Mouse (Mus musculus): ENCODE measurements at regions not wholly inside any gene's neighbourhood (a gene's known extent, or its start where the extent isn't known, plus 50 kb on each side); places are given as distances from the start of the nearest gene placed in this dataset.

GRCm38 (mm10) chr15:70982719-70983118 is 2851.6 kb upstream of the Gm6569 start:
- no peak for DNase-seq

- DNase-seq = no peak
Observed at GRCm38 (mm10) chr15:70987973-70988570, 2846.3 kb upstream of the Gm6569 start.

- DNase-seq = no peak
Observed at GRCm38 (mm10) chr15:70993397-70993796, 2841.0 kb upstream of the Gm6569 start.

DNA sequence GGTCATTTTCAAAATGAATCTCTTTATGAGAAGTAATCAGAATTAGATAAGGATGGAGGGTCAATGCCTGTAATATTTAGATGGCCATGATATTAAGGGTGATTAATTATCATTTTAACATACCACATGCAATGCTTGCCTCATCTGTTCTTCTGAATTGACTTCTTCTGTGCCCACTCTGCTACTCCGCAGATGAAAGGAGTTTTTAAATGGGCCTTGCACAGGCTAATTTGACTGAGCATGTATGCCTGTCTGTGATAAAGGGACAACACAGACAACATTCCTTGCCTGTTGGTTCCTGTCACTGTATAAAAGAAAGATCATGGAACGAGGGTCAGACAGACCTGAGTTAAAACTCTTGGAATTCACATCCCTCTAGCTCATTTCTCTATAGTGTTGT is 2824.0 kb upstream of the Gm6569 start:
- no peak for DNase-seq

DNA sequence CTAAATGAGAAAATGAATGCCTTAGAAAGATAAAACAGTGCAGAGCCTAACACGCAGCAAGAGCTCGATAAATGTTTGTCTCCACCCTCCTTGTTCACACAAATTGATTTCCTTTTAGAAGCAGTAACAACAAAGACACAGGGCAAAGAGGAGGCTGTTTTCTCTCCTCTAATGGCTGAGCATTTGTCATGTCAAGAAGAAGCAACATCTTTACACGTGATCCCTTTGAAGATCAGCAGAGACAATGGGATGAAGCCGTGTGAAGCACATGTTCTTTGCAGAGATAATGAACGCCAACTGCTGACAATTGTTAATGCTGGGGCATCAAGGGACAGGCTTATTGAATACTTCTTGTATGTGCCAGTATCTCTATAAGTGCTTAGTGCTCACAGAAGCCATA is 2823.6 kb upstream of the Gm6569 start:
- no peak for DNase-seq

DNA sequence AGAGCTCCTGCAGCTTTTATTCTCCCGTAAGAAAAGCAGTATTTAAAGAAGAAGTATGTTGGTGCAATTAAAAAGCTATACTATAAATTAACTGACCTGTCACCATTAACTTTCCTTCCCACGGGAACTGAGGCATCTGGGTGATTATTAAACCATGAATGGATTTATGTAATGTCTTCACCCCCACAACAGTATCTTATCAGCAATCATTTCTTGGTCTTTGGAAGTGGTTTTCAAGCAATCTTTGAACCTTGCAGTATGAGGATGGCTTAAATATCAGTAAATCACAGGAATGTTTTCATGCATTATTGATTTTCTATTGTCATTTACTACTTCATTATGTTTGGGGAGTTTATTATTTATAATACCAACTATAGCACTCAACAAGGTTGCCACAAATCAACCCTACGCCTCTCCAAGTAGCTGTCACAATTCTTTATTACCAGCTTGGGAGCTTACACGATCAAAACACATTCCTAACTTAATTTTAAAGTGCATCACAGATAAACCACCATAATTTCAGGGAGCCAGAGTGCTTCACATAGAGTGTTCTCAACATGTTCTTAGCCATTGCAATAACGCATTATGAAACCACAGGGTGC is 2780.0 kb upstream of the Gm6569 start:
- DNase-seq = no peak

- DNase-seq = no peak
Observed at GRCm38 (mm10) chr15:71086367-71086997, 2747.9 kb upstream of the Gm6569 start.

GRCm38 (mm10) chr15:71099111-71099510 is 2735.2 kb upstream of the Gm6569 start:
- no peak for DNase-seq

GRCm38 (mm10) chr15:71129802-71130201 is 2704.6 kb upstream of the Gm6569 start:
- DNase-seq = no peak

DNA sequence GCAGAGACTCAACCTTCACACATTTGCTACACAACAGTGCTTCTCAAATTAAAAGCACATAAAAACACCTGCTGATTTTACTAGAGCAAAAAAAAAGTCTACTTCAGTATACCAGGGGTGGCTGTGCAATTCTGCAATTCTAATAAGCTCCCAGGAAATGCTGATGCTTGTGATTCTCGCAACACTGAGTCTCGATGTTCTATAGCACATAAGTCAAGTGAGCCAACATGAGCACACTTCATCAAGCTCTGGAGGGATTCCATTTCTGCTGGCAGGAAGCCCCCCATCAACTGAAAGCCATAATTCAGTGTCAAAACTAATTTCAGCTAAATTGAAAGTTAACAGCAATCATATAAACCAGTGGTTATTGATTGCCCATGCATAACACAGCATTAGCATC is 2676.7 kb upstream of the Gm6569 start:
- DNase-seq = no peak

- DNase-seq = no peak
Observed at GRCm38 (mm10) chr15:71162097-71162496, 2672.3 kb upstream of the Gm6569 start.

DNA sequence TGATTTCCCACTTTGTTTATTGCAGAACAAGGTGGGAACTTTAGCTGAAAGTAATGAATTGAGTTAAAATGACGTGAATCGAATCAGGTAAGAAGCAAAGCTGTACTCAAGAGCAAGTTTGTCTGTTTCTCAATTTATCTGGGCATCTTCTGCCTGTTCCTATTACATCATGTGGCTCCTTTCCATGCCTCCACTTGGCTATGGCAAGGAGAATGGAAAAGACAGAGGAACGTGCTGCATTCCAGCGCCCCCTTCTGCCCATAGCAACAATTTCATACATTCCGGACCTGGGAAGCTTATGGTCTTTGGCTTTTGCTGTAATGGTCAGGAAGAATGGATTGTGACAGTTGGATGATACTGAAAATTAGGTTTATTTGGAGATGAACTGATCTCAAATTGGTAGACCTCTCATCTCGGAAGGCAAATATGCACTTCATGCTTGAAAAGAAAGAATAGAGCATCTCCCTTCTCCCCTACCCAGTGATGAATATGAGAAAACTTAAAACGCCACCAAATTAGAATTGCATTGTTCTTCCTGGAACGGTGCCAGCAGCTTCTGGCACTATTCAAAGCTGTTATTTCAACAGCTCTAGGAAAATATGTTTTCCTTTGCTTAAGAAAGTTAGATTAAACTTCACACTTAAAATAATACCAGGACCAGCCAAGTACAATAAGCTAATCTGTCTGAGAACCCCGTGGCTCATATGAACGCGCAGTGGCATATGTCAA is 2639.2 kb upstream of the Gm6569 start:
- DNase-seq = no peak

GRCm38 (mm10) chr15:71240647-71241351 is 2593.6 kb upstream of the Gm6569 start:
- peak; percentile 60 for DNase-seq

GRCm38 (mm10) chr15:71243539-71243938 is 2590.8 kb upstream of the Gm6569 start:
- DNase-seq = no peak

- DNase-seq = no peak
Observed at GRCm38 (mm10) chr15:71275876-71276565, 2558.3 kb upstream of the Gm6569 start.

DNA sequence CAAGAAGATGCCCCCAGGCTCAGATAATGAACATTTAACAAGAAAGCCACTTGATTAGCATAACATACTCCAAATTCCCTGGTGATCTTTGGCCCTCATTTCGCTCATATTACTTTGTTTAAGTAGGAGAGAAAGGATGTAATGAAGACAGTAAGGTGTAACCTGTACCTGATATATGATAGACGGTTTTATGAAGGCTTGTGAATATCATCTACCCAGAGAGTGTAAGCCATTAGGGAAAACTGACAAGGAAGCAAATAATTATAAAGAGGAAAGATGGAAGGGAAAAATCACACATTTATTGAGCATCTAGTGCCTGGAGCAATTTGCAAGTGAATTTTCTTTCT is 2557.8 kb upstream of the Gm6569 start:
- DNase-seq = no peak

GRCm38 (mm10) chr15:71277388-71277787 is 2557.0 kb upstream of the Gm6569 start:
- DNase-seq = no peak

DNA sequence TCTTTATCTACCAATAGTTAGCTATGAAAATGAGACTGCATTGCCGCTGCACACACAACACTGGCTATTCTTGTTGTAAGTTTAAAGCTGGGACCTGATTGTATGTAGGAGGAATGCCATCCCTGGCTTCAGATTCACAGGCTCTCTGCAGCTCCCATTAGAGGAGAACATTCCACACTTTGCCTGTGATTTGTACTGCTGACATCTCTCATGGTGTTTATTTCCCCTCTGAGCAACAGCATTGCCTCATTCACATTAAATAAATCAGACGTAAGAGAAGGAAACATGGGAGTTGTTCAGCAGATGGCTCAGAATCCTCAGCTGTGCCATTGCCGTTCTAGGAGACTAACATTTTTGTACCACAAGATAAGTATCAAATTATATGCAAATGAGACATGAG is 2550.6 kb upstream of the Gm6569 start:
- no peak for DNase-seq

DNA sequence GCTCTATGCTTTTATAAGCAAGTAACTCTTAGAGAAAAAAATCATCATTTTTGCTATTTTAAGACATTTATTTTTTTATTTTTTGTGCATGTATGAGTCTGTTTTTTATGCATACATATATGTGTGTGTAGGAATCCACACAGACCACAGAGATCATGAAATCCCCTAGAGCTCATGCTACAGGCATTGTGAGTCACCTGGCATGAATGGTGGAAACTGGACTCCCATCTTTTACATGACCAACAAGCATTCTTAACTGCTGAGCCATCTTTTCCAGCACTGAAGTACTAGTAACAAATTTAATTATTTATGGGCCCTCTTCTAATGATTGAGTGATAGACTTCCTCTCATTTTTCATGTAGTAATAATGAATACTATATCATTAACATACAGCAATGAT is 2531.8 kb upstream of the Gm6569 start:
- DNase-seq = no peak

DNA sequence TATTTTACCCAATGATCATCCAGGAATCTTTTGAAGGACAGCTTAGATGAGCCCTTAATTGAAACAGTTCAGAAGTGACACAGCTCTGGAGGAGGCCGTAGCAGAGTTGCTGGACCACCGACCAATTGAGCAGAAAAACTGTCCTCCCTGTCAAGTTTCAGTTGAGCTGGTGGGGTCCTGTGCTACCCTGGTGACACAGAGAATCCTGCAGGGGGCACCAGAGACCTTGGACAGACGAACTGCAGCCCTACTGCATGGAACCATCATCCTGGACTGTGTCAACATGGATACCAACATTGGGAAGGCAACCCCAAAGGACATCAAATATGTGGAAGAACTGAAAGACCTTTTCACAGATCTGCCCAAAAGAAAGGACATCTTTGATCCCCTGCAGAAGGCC is 2524.1 kb upstream of the Gm6569 start:
- DNase-seq = no peak

DNA sequence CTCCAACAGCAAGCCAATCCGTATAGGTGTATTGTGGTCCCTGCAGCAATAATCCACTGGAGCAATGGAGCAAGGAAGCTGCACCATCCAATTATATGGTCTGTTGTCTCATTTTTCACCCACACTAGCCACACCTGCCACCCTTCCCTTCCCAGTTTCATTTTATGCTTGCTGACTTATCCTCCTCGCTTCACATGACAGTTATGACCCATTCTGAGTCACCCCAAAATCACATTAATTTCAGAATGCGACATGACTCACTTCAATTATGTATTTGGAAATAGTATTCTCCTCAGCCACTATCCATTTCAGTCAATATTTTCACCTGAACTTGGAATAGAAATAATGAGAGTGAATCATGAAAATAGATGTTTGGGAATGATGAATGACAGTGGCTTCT is 2507.8 kb upstream of the Gm6569 start:
- DNase-seq = no peak

DNA sequence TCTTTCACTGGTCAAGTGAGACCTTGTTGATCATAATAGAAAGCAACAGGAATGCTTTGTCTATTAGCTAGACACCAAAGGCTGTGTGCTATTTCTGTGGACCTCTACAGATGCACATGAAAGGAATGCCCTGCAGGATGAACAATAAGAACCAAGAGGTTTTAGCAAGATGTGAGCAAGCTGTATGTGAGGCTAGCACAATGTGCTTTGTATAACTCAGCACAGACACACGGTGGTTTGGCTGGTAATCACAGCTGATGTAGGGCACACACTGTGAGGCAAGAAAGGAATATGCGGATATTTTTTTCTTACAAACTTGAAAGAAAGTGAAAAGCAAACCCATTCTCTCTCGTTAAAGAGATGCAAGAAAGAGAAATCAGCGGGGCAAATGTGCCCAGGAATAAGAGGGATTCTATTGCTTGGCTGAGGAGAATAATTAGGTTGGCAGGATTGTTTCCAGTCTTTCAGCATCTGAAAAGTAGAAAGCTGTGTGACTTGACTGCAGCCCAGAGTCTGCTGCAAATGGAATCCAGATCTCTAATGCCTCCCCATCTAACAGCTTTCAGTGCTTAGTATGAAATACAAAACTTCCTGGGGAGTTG is 2476.1 kb upstream of the Gm6569 start:
- no peak for DNase-seq

All from kidney, adult 9 months (tissue).